Mouse (Mus musculus) liver, embryonic 11.5 days (tissue): ENCODE data around the gene Wbp2nl. TPM values are rescaled to one million over a fixed set of nuclear protein-coding genes. Genes with fewer than 3 reads are reported as not detected.

Experiments used
- ATAC-seq: fragments of 200-750 bp; cut with Nextera tagmentation; replicated peaks from 2 replicates; pipeline ENCODE4 v1.8.0; 2017; ENCODE audit warnings: moderate number of reproducible peaks, mild to moderate bottlenecking, moderate TSS enrichment, moderate library complexity; ENCODE audit not compliant: low FRiP score
- DNase-seq: peaks from one replicate; pipeline ENCODE4 v3.0.0-alpha.2; 2017; ENCODE audit warnings: low spot score
- H3K27ac ChIP-seq: fragments of 300-500 bp; sonication (generic); 2 replicates; pipeline ENCODE4 v1.5.1; 2014; ENCODE audit warnings: mild to moderate bottlenecking, low read depth, low read length, control low read depth
- H3K27me3 ChIP-seq: fragments of 300-500 bp; sonication (generic); replicated peaks from 2 replicates; pipeline ENCODE4 v1.6.1; 2014; ENCODE audit warnings: low read length, mixed read lengths; ENCODE audit not compliant: control insufficient read depth, insufficient read depth
- H3K36me3 ChIP-seq: fragments of 300-500 bp; sonication (generic); 2 replicates; pipeline ENCODE4 v1.6.1; 2014; ENCODE audit warnings: mild to moderate bottlenecking, low read length, moderate library complexity, mixed read lengths; ENCODE audit not compliant: control insufficient read depth, insufficient read depth
- H3K4me1 ChIP-seq: fragments of 300-500 bp; sonication (generic); replicated peaks from 2 replicates; pipeline ENCODE4 v1.6.1; 2014; ENCODE audit warnings: low read length, mixed read lengths; ENCODE audit not compliant: control insufficient read depth, insufficient read depth
- H3K4me2 ChIP-seq: fragments of 300-500 bp; sonication (generic); 2 replicates; pipeline ENCODE4 v1.6.1; 2014; ENCODE audit warnings: mild to moderate bottlenecking, control low read depth, moderate library complexity
- H3K4me3 ChIP-seq: fragments of 300-500 bp; sonication (generic); 2 replicates; pipeline ENCODE4 v1.5.1; 2014; ENCODE audit warnings: low read depth, low read length, control low read depth
- H3K9ac ChIP-seq: fragments of 300-500 bp; sonication (generic); 2 replicates; pipeline ENCODE4 v1.6.1; 2014; ENCODE audit warnings: low read depth, low read length, control low read depth
- H3K9me3 ChIP-seq: fragments of 300-500 bp; sonication (generic); 2 replicates; pipeline ENCODE4 v1.6.1; 2016; ENCODE audit warnings: low read length, inconsistent platforms, mixed read lengths; ENCODE audit not compliant: control insufficient read depth
- WGBS: fragments of 180-500 bp; shearing (Covaris S2); extraction: QIAGEN DNeasy Blood & Tissue Kit; methylation state at CpG from one replicate; pipeline ENCODE4 v1.1.7; 2014; 5-methylcytosine and 5-hydroxymethylcytosine counted together
- polyA plus RNA-seq: library from polyadenylated mRNA; unstranded; fragments of >200 nt; fragmentation: Nextera tagmentation; extraction: Ambion mirVana; gene quantifications from 2 replicates; pipeline ENCODE4 v1.2.1, GENCODE M21; 2014

The Wbp2nl gene
- 0.25 and 0.58 TPM in 2 replicates for polyA plus RNA-seq

DNA sequence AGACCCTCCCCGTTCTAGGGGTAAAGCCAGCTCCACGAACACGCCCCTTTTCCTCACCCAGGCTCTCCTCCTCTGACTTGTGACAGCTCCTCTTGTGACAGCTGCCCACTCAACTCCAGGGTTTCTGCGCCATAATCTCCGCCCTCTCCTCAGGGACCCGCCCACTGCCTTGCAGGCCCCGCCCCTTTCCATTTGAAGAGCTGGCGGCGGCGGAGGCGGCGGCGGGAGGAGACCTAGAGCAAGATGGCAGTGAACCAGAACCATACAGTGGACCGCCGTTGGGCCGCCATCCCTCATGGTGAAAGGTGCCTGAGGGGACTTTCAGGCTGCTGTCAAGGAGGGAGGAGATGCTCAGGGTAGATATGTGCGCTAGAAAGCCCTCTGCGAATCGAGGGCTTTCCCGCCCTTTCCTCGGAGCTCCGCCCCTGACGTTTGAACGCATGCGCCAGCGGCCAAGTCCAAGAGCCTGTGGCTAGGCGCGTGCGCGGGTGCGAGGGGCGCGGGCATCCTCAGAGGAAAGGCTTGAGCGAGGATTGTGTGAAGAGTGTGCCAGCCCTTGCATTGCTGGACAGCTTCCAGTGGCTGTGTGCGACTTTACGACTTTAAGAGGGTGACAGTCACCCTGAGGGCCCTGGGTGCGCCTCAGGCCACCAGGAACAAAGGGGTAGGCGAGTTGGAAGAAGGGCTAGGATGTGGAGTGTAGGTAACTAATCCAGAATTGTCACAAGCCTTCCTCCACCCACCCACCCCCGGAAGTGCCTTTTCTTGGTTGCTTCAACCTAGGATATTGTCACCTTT lies at the start of gene Wbp2nl:
Wbp2nl (plus strand) TSS at position 191 of the 798 bp plus-strand sequence.
- H3K27ac ChIP-seq: no peak within 1 kb of the TSS

DNA sequence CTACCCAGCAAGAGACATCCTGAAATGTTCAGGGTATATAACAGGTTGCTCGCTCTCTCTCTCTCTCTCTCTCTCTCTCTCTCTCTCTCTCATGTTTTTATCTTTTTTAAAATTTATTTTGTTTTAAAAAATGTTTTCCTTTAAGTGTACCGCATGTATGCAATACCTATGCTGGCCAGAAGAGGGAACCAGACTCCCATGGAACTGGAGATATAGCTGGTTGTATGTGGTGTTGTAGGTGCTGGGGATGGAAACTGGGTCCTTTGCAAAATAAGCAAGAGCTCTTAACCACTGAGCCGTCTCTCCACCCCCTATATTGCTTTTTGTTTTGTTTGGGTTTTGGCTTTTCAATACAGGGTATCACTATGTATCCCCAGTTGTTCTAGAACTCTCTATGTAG lies 47.2 kb upstream of the Wbp2nl start:
- 77% methylated on average over 3 of the region's 3 CpGs for WGBS
- Histone ChIP-seq H3K4me2 (no peak overlapping the region), H3K4me1 (no peaks in the 10 kb centered on the region), H3K9ac (no peak overlapping the region), H3K4me3 (no peak overlapping the region), H3K27ac (no peak overlapping the region), H3K27me3 (peaks cover 11% of the 10 kb centered on the region), H3K36me3 (no peaks in the 10 kb centered on the region), H3K9me3 (no peaks in the 10 kb centered on the region)
- ATAC-seq (no peak), DNase-seq (no peak)

More for the DNA sequence above, at the start of gene Wbp2nl:
- ATAC-seq (peak; percentile 41; the same call in 1 of the 2 replicates), DNase-seq (no peak)
- no peak within 1 kb of the TSS; the same call in 1 of the 2 replicates for H3K9ac ChIP-seq
- H3K4me2 ChIP-seq: peak within 1 kb of the TSS; percentile 24; the same call in 1 of the 2 replicates
- H3K36me3 ChIP-seq: no peaks in the 10 kb centered on the region
- H3K27me3 ChIP-seq: 0 out of 2 replicates have a peak, but pooled peaks cover 2% of the 10 kb centered on the region
- no peaks in the 10 kb centered on the region for H3K9me3 ChIP-seq
- no peak within 1 kb of the TSS for H3K4me3 ChIP-seq
- WGBS: 48% methylated on average over 39 of the region's 39 CpGs
- peaks cover 2% of the 10 kb centered on the region; the same call in 1 of the 2 replicates for H3K4me1 ChIP-seq

DNA sequence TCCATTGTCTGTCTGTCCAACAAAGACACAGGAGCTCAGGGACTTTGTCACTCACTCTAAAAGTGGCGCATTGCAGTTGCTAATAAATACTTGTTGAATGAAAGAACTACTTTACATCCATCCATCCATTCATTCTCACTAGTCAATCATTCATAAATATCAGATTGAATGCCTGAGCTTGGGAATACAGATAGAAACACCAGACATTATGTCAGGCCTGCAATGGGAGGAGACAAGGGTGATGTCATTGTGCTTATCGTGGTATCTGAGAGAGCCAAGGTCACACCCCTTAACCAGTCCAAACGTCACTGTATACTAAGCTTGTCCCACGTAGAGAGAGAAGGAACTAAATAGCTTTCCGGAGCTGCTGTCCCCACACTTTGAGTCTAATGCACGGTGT lies 46.7 kb upstream of the Wbp2nl start, which contains the start of gene 1500009C09Rik:
1500009C09Rik (plus strand) TSS at position 301 of the 400 bp plus-strand sequence.
- DNase-seq: no peak
- Histone ChIP-seq H3K27me3 (peaks cover 11% of the 10 kb centered on the region), H3K4me2 (no peak within 1 kb of the TSS), H3K4me1 (no peaks in the 10 kb centered on the region), H3K9me3 (no peaks in the 10 kb centered on the region), H3K9ac (no peak within 1 kb of the TSS), H3K36me3 (no peaks in the 10 kb centered on the region), H3K4me3 (no peak within 1 kb of the TSS), H3K27ac (no peak within 1 kb of the TSS)
- 66% methylated on average over 6 of the region's 6 CpGs for WGBS
- no peak for ATAC-seq

DNA sequence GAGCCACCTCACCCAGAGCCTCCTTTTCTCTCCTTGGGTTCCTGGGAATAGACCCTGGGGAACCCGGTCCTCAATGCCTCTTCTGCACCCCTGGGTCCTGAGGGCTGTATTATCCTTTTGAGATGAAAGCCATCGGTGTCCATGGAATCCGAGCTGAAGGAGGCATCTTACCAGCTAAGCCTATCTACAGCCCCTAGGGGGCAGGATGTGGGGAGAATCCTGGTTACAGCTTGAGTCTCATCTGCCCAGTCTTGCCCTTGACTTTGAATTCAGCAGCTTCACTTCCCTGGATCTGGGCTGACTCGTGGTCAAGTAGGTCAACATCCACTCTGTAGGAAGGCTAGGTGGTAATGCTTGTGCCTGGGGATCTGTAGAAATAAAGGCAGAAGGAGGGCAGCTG lies 43.5 kb upstream of the Wbp2nl start:
- no peaks in the 10 kb centered on the region for H3K4me1 ChIP-seq
- peaks cover 14% of the 10 kb centered on the region for H3K27me3 ChIP-seq
- H3K4me3 ChIP-seq: no peak overlapping the region
- H3K9me3 ChIP-seq: no peaks in the 10 kb centered on the region
- WGBS: 40% methylated on average over 4 of the region's 4 CpGs
- H3K4me2 ChIP-seq: no peak overlapping the region
- H3K9ac ChIP-seq: no peak overlapping the region
- H3K27ac ChIP-seq: no peak overlapping the region
- DNase-seq (no peak), ATAC-seq (no peak)
- no peaks in the 10 kb centered on the region for H3K36me3 ChIP-seq

DNA sequence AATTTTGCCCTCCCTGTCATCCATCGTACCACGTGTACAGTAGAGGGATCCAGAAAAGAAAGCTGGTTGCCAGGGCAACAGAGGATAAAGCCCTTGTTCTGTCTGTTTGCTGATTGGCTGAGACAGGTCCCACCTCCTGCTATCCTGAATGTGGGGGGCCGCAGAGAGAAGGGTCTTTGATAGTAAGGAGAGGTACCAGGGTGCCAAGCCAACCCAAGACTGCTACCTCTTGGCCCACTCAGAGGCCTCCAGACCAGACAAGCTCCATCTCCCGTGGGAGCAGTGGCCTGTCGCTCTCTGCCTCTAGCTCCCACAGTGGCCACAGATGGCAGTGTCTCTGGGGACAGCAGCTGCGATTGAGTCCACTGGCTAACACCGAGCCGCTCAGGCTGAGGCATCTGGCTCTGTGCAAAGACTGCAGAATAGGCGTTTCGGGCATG lies 42.8 kb upstream of the Wbp2nl start:
- Histone ChIP-seq H3K9ac (no peak overlapping the region), H3K27me3 (peaks cover 18% of the 10 kb centered on the region), H3K4me1 (no peaks in the 10 kb centered on the region), H3K4me2 (no peak overlapping the region), H3K9me3 (no peaks in the 10 kb centered on the region), H3K27ac (no peak overlapping the region), H3K4me3 (no peak overlapping the region), H3K36me3 (no peaks in the 10 kb centered on the region)
- ATAC-seq (no peak), DNase-seq (no peak)
- 37% methylated on average over 10 of the region's 10 CpGs for WGBS

DNA sequence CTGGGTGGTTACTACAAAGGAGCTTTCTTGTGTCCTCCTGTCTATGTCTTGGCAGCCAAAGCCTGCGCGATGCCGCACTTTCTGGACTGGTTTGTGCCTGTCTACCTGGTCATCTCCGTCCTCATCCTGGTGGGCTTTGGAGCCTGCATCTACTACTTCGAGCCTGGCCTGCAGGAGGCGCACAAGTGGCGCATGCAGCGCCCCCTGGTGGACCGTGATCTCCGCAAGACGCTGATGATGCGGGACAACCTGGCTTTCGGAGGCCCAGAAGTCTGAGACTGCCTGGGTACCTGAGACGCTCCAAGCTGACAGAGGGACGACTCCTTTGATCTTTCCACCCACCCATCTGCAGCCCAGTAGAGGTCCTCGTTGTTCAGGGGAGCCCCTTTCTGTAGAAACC lies 39.2 kb upstream of the Wbp2nl start:
- WGBS: 10% methylated on average over 16 of the region's 16 CpGs
- no peaks in the 10 kb centered on the region for H3K4me1 ChIP-seq
- no peak overlapping the region for H3K9ac ChIP-seq
- no peaks in the 10 kb centered on the region for H3K36me3 ChIP-seq
- no peak overlapping the region for H3K4me2 ChIP-seq
- H3K9me3 ChIP-seq: no peaks in the 10 kb centered on the region
- DNase-seq (peak; percentile 68), ATAC-seq (no peak)
- no peak overlapping the region for H3K4me3 ChIP-seq
- H3K27me3 ChIP-seq: peaks cover 18% of the 10 kb centered on the region
- no peak overlapping the region for H3K27ac ChIP-seq

DNA sequence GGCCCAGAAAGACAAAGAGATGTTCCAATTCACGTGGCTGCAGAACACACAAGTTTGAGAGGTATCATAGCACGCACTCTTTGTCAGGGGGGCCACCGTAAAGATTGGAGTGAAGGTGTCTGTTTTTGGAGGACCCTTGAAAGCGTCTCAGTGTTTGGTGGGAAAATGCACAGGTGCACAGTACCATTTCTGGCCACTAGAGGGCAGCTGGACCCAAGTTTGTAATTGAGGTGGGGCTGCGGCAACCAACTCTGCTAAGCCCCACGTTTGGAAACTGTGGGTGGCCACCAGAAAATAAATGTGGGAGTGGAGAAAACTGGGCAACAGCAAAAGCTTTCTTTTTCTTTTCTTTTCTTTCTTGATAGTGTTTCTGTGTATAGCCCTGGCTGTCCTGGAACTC lies 32.4 kb upstream of the Wbp2nl start:
- H3K36me3 ChIP-seq: no peaks in the 10 kb centered on the region
- 19% methylated on average over 6 of the region's 6 CpGs for WGBS
- H3K9me3 ChIP-seq: no peaks in the 10 kb centered on the region
- H3K4me1 ChIP-seq: no peaks in the 10 kb centered on the region
- ATAC-seq (no peak), DNase-seq (no peak)
- H3K4me2 ChIP-seq: no peak overlapping the region
- H3K27ac ChIP-seq: no peak overlapping the region
- no peak overlapping the region for H3K9ac ChIP-seq
- peaks cover 2% of the 10 kb centered on the region for H3K27me3 ChIP-seq
- H3K4me3 ChIP-seq: no peak overlapping the region

DNA sequence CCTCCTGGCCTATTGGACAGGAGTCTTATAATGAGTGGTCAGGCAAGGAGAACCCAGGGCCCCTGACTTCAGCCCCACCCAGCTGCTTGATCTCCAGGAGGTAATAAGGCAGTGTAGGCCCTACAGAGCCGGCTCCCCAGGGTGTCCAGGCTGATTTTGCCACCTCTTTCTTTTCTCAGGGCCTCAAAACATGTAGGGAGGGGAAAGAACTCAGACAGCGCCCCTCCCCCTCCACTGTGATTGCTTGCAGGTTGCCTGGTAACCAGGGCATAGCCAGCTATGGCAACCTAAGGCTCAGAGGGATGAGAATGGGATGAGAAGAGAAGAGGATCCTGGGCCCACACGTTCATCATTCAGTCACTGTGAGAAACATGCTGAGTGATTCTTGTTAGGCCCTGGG lies 30.6 kb upstream of the Wbp2nl start:
- H3K9ac ChIP-seq: no peak overlapping the region
- WGBS: 39% methylated on average over 3 of the region's 3 CpGs
- no peak for DNase-seq
- no peak overlapping the region for H3K27ac ChIP-seq
- H3K36me3 ChIP-seq: no peaks in the 10 kb centered on the region
- ATAC-seq: no peak
- no peaks in the 10 kb centered on the region for H3K9me3 ChIP-seq
- H3K4me2 ChIP-seq: no peak overlapping the region
- H3K4me3 ChIP-seq: no peak overlapping the region
- peaks cover 17% of the 10 kb centered on the region for H3K27me3 ChIP-seq
- no peaks in the 10 kb centered on the region for H3K4me1 ChIP-seq

DNA sequence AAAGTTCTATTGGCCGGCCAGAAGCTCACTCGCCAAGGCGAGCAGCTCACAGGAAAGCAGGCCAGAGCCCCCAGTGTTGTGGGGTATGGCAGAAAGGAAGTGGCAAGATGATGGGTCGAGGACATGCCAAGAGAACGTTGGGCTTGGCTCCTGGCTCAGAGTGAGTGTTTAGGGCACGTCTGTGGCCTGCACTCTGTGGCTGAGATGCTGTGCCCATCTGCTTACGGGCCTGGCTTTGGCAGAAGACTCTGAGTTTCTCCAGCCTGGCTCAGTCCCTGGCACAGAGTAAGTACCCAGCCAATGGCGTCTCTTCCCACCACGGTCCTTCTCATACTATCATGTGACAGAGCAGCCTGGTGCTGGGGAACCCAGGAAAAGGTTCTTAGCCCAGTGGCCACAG lies 30.0 kb upstream of the Wbp2nl start:
- DNase-seq (no peak), ATAC-seq (no peak)
- H3K4me1 ChIP-seq: no peaks in the 10 kb centered on the region
- 76% methylated on average over 9 of the region's 9 CpGs for WGBS
- no peak overlapping the region for H3K4me3 ChIP-seq
- H3K36me3 ChIP-seq: no peaks in the 10 kb centered on the region
- no peak overlapping the region for H3K27ac ChIP-seq
- no peaks in the 10 kb centered on the region for H3K9me3 ChIP-seq
- peaks cover 23% of the 10 kb centered on the region for H3K27me3 ChIP-seq
- no peak overlapping the region for H3K9ac ChIP-seq
- H3K4me2 ChIP-seq: no peak overlapping the region
